In genomic region chr4:44622682-44623434, GRCm38 (mm10) we compare ENCODE assay signal across 23 mouse cellular contexts.
DNase-seq lines count a peak whose midpoint lies in the region; ATAC-seq and TF ChIP-seq lines count a peak whose summit lies in the region.
"Had no signal": no experiment of that assay in that cellular context is flagged by ENCODE, and none has a peak within 500 bp of the region (broad histone marks: within the 10 kb centered on the region; RNA-seq: fewer than 3 reads in every experiment).

No protein-coding gene starts in this region.

- no peaks in the 10 kb centered on the region for H3K27me3 ChIP-seq in hindbrain, embryonic 12.5 days
- H3K27me3 ChIP-seq in hindbrain, embryonic 16.5 days (replicated peaks; ENCODE audit: control insufficient read depth, insufficient read depth, low read length), result no peaks in the 10 kb centered on the region
- no peaks in the 10 kb centered on the region for H3K27me3 ChIP-seq in neural tube, embryonic 14.5 days (ENCODE audit: control insufficient read depth, insufficient read depth, low read length)
- no peaks in the 10 kb centered on the region for H3K27me3 ChIP-seq in stomach, postnatal 0 days (ENCODE audit: control insufficient read depth, insufficient read depth, low read length)
- no peaks in the 10 kb centered on the region for H3K27me3 ChIP-seq in kidney, adult 2 months (replicated peaks; ENCODE audit: control insufficient read depth, insufficient read depth, low read length)
- H3K27me3 ChIP-seq: CH12.LX; embryonic facial prominence, embryonic 13.5 days; forebrain, embryonic 12.5 days had no signal

- peaks cover 11% of the 10 kb centered on the region; the same call in 1 of the 2 replicates for H3K4me1 ChIP-seq in hindbrain, embryonic 12.5 days
- H3K4me1 ChIP-seq in hindbrain, embryonic 16.5 days (ENCODE audit: control insufficient read depth, insufficient read depth, low read depth, low read length), result no peaks in the 10 kb centered on the region
- H3K4me1 ChIP-seq in neural tube, embryonic 14.5 days (ENCODE audit: control insufficient read depth, insufficient read depth, low read length), result peaks cover 10% of the 10 kb centered on the region; the same call in 1 of the 2 replicates
- H3K4me1 ChIP-seq in stomach, postnatal 0 days (replicated peaks; ENCODE audit: control insufficient read depth, insufficient read depth), result no peaks in the 10 kb centered on the region
- no peaks in the 10 kb centered on the region for H3K4me1 ChIP-seq in kidney, adult 2 months (ENCODE audit: control insufficient read depth, insufficient read depth, low read length)
- H3K4me1 ChIP-seq: embryonic facial prominence, embryonic 13.5 days; forebrain, embryonic 12.5 days; heart, embryonic 10.5 days had no signal

- H3K9ac ChIP-seq in hindbrain, embryonic 12.5 days, result no peak overlapping the region
- H3K9ac ChIP-seq in hindbrain, embryonic 16.5 days (ENCODE audit: low read depth, low read length), result no peak overlapping the region
- H3K9ac ChIP-seq in neural tube, embryonic 14.5 days (replicated peaks; ENCODE audit: low read depth, low read length), result no peak overlapping the region
- no peak overlapping the region for H3K9ac ChIP-seq in stomach, postnatal 0 days (ENCODE audit: low read length)
- H3K9ac ChIP-seq: embryonic facial prominence, embryonic 13.5 days; forebrain, embryonic 12.5 days had no signal

- no peak overlapping the region for H3K4me2 ChIP-seq in hindbrain, embryonic 12.5 days (replicated peaks)
- no peak overlapping the region for H3K4me2 ChIP-seq in hindbrain, embryonic 16.5 days (ENCODE audit: low read length)
- H3K4me2 ChIP-seq in neural tube, embryonic 14.5 days (ENCODE audit: low read depth, low read length), result no peak overlapping the region
- no peak overlapping the region for H3K4me2 ChIP-seq in stomach, postnatal 0 days (replicated peaks; ENCODE audit: low read depth)
- H3K4me2 ChIP-seq: embryonic facial prominence, embryonic 13.5 days; forebrain, embryonic 12.5 days had no signal

- DNase-seq in brain, embryonic 14.5 days (ENCODE audit: low read depth), result peak; percentile 2
- no peak for DNase-seq in stomach, postnatal 0 days (ENCODE audit: low spot score)
- DNase-seq in thymus, postnatal 14 days, result no peak
- no peak for DNase-seq in kidney, adult 2 months
- DNase-seq: adrenal gland, postnatal 14 days; cerebellum, adult 18-20 months; cerebellum, adult 9-11 months; cerebellum, postnatal 36 days; gastrocnemius, adult 2 months; gastrocnemius, postnatal 25 days; heart, postnatal 10 days; heart, postnatal 4 days had no signal

- no peak overlapping the region for H3K4me3 ChIP-seq in hindbrain, embryonic 12.5 days
- no peak overlapping the region for H3K4me3 ChIP-seq in hindbrain, embryonic 16.5 days (ENCODE audit: low read length)
- H3K4me3 ChIP-seq in neural tube, embryonic 14.5 days (ENCODE audit: low read depth, low read length), result no peak overlapping the region
- no peak overlapping the region for H3K4me3 ChIP-seq in stomach, postnatal 0 days (ENCODE audit: low read depth, low read length)
- H3K4me3 ChIP-seq in kidney, adult 2 months (ENCODE audit: insufficient read depth, low read depth, low read length), result no peak overlapping the region
- H3K4me3 ChIP-seq: embryonic facial prominence, embryonic 13.5 days; forebrain, embryonic 12.5 days; gastrocnemius, adult 2 months; heart, embryonic 10.5 days had no signal

- no peaks in the 10 kb centered on the region for H3K36me3 ChIP-seq in hindbrain, embryonic 12.5 days
- no peaks in the 10 kb centered on the region for H3K36me3 ChIP-seq in hindbrain, embryonic 16.5 days (ENCODE audit: control insufficient read depth, insufficient read depth, low read length)
- H3K36me3 ChIP-seq in neural tube, embryonic 14.5 days (ENCODE audit: control insufficient read depth, insufficient read depth, low read length), result no peaks in the 10 kb centered on the region
- H3K36me3 ChIP-seq in stomach, postnatal 0 days (ENCODE audit: control insufficient read depth, insufficient read depth, low read length), result no peaks in the 10 kb centered on the region
- no peaks in the 10 kb centered on the region for H3K36me3 ChIP-seq in kidney, adult 2 months (ENCODE audit: control insufficient read depth, insufficient read depth, low read length)
- H3K36me3 ChIP-seq: embryonic facial prominence, embryonic 13.5 days; forebrain, embryonic 12.5 days; heart, embryonic 10.5 days had no signal

- H3K27ac ChIP-seq in hindbrain, embryonic 12.5 days, result peak overlapping the region; percentile 50; the same call in 1 of the 2 replicates
- H3K27ac ChIP-seq in hindbrain, embryonic 16.5 days (ENCODE audit: low read depth, low read length), result no peak overlapping the region
- peak overlapping the region; percentile 55; the same call in 1 of the 2 replicates for H3K27ac ChIP-seq in neural tube, embryonic 14.5 days (ENCODE audit: low read depth, low read length)
- no peak overlapping the region for H3K27ac ChIP-seq in stomach, postnatal 0 days (replicated peaks)
- H3K27ac ChIP-seq in kidney, adult 2 months (ENCODE audit: insufficient read depth, low read depth, low read length), result no peak overlapping the region
- H3K27ac ChIP-seq: embryonic facial prominence, embryonic 13.5 days; forebrain, embryonic 12.5 days; gastrocnemius, adult 2 months; heart, embryonic 10.5 days had no signal

- no peak for TF ChIP-seq POLR2A in brain, embryonic 14.5 days (IDR thresholded peaks at IDR 0.05; ENCODE audit: borderline replicate concordance, extremely low read depth, insufficient read depth, insufficient read length, poor library complexity, severe bottlenecking)
- TF ChIP-seq POLR2A in kidney, adult 2 months (IDR thresholded peaks at IDR 0.05; ENCODE audit: low read depth, low read length), result no peak

- no peaks in the 10 kb centered on the region for H3K9me3 ChIP-seq in hindbrain, embryonic 12.5 days (replicated peaks)
- no peaks in the 10 kb centered on the region for H3K9me3 ChIP-seq in hindbrain, embryonic 16.5 days (ENCODE audit: control insufficient read depth, low read length)
- H3K9me3 ChIP-seq in neural tube, embryonic 14.5 days (ENCODE audit: control insufficient read depth, low read length), result no peaks in the 10 kb centered on the region
- no peaks in the 10 kb centered on the region for H3K9me3 ChIP-seq in stomach, postnatal 0 days (ENCODE audit: control insufficient read depth, low read length)
- H3K9me3 ChIP-seq: forebrain, embryonic 12.5 days; heart, embryonic 10.5 days had no signal

- ATAC-seq in hindbrain, embryonic 12.5 days (ENCODE audit: low FRiP score), result peak; percentile 77
- ATAC-seq in hindbrain, embryonic 16.5 days, result peak; percentile 60
- ATAC-seq in neural tube, embryonic 14.5 days (ENCODE audit: low read depth), result peak; percentile 85; the same call in 1 of the 2 replicates
- ATAC-seq in stomach, postnatal 0 days (ENCODE audit: low FRiP score, low TSS enrichment), result no peak
- ATAC-seq: activated CD4-positive, CD25-positive, alpha-beta regulatory T cell, adult 4 months; forebrain, embryonic 16.5 days; inflammation-experienced regulatory T-cells, adult 6 months; Patski had no signal

- WGBS in hindbrain, embryonic 12.5 days, result 70% methylated on average over 17 of the region's 17 CpGs
- WGBS in hindbrain, embryonic 16.5 days, result 66% methylated on average over 17 of the region's 17 CpGs
- WGBS in neural tube, embryonic 14.5 days, result 35% methylated on average over 17 of the region's 17 CpGs
- 67% methylated on average over 17 of the region's 17 CpGs for WGBS in stomach, postnatal 0 days
- 50% methylated on average over 17 of the region's 17 CpGs for WGBS in kidney, adult 2 months

- no peak for TF ChIP-seq EP300 in stomach, postnatal 0 days (optimal IDR thresholded peaks at IDR 0.05)

- TF ChIP-seq CTCF in brain, embryonic 14.5 days (IDR thresholded peaks at IDR 0.05; ENCODE audit: borderline replicate concordance, extremely low read depth, insufficient read depth, insufficient read length), result no peak
- TF ChIP-seq CTCF in stomach, postnatal 0 days (IDR thresholded peaks at IDR 0.05; ENCODE audit: low read depth), result no peak
- TF ChIP-seq CTCF in kidney, adult 2 months (conservative IDR thresholded peaks at IDR 0.05; ENCODE audit: insufficient read depth, insufficient read length, low read depth, low read length), result no peak

Comparison
In these comparisons a context has a peak if more than half of its experiments do, and no peak if none do; other contexts are left out.
1. H3K27ac ChIP-seq: peak in hindbrain, embryonic 12.5 days (single experiment) and neural tube, embryonic 14.5 days (single experiment); none in hindbrain, embryonic 16.5 days (single experiment), stomach, postnatal 0 days (single experiment) and kidney, adult 2 months (single experiment).